Mouse (Mus musculus): ENCODE data around the gene Shank3.

Shank3 gene

GRCm38 (mm10) chr15:89476475-89476815 is 23.0 kb upstream of the Shank3 start:
- intact Hi-C loops (cut with DNase I) = no loop called here

GRCm38 (mm10) chr15:89477091-89477491 is 22.3 kb upstream of the Shank3 start, which contains the start of gene Arsa:
Arsa (minus strand) TSS chr15:89477425.
- intact Hi-C loops (cut with DNase I) = no loop called here

GRCm38 (mm10) chr15:89477806-89478205 is 21.6 kb upstream of the Shank3 start:
- intact Hi-C loops (cut with DNase I) = no loop called here

- intact Hi-C loops (cut with DNase I) = no loop called here
Measured at GRCm38 (mm10) chr15:89478622-89479021, 20.8 kb upstream of the Shank3 start.

GRCm38 (mm10) chr15:89480584-89480983 is 18.8 kb upstream of the Shank3 start:
- intact Hi-C loops (cut with DNase I) = no loop called here

- intact Hi-C loops (cut with DNase I) = no loop called here
Measured at GRCm38 (mm10) chr15:89488182-89488581, 11.2 kb upstream of the Shank3 start.

GRCm38 (mm10) chr15:89488611-89489117 is 10.8 kb upstream of the Shank3 start:
- intact Hi-C loops (cut with DNase I) = no loop called here

- intact Hi-C loops (cut with DNase I) = no loop called here
Measured at GRCm38 (mm10) chr15:89494970-89495369, 4.5 kb upstream of the Shank3 start.

- intact Hi-C loops (cut with DNase I) = no loop called here
Measured at GRCm38 (mm10) chr15:89496131-89496530, 3.3 kb upstream of the Shank3 start.

- intact Hi-C loops (cut with DNase I) = no loop called here
Measured at GRCm38 (mm10) chr15:89496841-89497240, 2.6 kb upstream of the Shank3 start.

- intact Hi-C loops (cut with DNase I) = no loop called here
Measured at GRCm38 (mm10) chr15:89497391-89498048, 1.9 kb upstream of the Shank3 start.

- intact Hi-C loops (cut with DNase I) = no loop called here
Measured at GRCm38 (mm10) chr15:89498049-89498960, 1.1 kb upstream of the Shank3 start.

- intact Hi-C loops (cut with DNase I) = no loop called here
Measured at GRCm38 (mm10) chr15:89499784-89500220, 379 bp downstream of the Shank3 start.

- intact Hi-C loops (cut with DNase I) = no loop called here
Measured at GRCm38 (mm10) chr15:89500221-89500791, 883 bp downstream of the Shank3 start.

GRCm38 (mm10) chr15:89501321-89501720 is 1.9 kb downstream of the Shank3 start:
- intact Hi-C loops (cut with DNase I) = no loop called here

- intact Hi-C loops (cut with DNase I) = no loop called here
Measured at GRCm38 (mm10) chr15:89504838-89505237, 5.4 kb downstream of the Shank3 start.

- intact Hi-C loops (cut with DNase I) = no loop called here
Measured at GRCm38 (mm10) chr15:89507751-89508150, 8.3 kb downstream of the Shank3 start.

- intact Hi-C loops (cut with DNase I) = no loop called here
Measured at GRCm38 (mm10) chr15:89512679-89513078, 13.3 kb downstream of the Shank3 start.

GRCm38 (mm10) chr15:89521951-89522350 is 22.5 kb downstream of the Shank3 start:
- intact Hi-C loops (cut with DNase I) = no loop called here

GRCm38 (mm10) chr15:89522566-89523282 is 23.3 kb downstream of the Shank3 start:
- intact Hi-C loops (cut with DNase I) = no loop called here

- intact Hi-C loops (cut with DNase I) = no loop called here
Measured at GRCm38 (mm10) chr15:89523283-89523832, 23.9 kb downstream of the Shank3 start.
